Mouse (Mus musculus) ovary, adult 18-20 months (tissue): Measurements from ENCODE around the gene Nme7.

Experiments
- DNase-seq: peaks from one replicate; pipeline ENCODE4 v3.0.0; 2022; ENCODE audit warnings: low spot score, mixed read lengths

Gene Nme7

DNA sequence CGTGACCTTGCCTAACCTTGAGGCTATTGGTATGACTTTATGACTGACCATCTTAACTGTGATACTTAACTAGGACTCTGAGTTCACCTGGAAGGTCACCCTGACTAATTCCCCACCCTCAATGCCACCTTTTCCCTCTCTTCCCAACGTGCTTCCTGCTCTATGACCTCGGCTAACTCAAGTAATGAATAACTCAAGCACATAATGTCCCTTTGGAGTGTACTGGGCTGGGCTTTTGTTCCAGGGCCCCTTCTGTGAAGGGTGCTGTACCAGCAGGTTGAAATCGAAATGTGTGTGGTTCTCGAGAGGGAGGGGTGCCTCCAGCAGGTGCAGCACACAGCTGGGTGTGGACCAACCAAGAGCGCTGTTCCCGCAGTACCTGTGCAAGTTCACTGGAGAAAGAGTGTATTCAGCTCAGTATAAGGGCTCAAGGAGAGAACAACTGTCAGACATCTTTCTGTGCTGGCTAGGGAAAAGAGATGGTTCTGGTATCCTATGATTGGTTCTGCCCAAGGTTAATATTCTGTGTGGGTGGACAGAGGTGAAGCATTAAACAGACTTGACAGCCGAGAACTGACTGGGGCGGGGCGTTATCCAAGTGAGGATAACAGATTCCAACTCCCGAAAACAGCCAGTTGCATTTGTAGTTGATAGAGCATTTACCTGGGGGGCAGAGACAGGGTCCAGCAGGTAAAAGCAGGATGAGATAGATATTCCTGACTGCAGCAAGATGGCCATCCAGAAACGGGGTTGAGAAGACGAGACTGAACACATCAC is 157.2 kb downstream of the Nme7 start:
- no peak for DNase-seq

DNA sequence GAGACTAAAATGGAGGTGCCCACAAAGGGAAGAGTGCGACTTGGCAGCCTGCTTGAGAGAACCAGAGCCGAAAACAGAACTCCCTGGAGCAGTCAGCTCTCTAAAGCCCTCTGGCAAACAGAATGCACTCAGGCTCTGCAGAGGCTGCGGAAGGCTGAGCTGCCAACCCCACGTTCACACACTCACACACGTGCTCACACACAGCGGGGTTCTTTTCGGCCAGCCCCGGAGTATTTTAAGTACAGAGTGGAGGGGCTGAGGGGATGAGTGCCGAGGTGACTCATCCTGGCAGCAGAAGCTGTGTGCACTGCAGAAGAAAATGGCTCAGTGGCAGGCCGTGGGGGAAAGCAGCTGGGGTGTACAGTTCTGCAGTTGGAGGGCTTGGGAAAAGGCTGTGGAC is 157.8 kb downstream of the Nme7 start:
- DNase-seq, result no peak

DNA sequence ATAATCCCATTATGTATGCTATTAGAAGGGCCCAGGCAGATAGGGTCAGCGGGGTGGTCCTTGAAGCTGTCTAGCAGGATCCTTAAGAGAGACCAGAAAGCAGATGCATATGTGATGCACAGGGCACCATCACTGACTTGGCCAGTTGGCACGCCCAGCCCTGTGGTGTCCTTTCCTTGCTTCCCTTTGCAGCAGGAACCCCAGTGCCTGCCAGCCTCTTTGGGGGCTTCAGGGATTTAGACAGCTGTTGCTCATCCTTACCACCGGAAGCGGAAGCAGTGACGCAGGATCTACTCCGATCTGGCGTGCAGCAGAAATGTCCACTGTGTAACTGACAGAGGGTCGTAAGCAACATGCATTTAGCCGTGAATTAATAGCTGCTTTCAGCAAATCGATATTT is 163.5 kb downstream of the Nme7 start:
- DNase-seq, result no peak

DNA sequence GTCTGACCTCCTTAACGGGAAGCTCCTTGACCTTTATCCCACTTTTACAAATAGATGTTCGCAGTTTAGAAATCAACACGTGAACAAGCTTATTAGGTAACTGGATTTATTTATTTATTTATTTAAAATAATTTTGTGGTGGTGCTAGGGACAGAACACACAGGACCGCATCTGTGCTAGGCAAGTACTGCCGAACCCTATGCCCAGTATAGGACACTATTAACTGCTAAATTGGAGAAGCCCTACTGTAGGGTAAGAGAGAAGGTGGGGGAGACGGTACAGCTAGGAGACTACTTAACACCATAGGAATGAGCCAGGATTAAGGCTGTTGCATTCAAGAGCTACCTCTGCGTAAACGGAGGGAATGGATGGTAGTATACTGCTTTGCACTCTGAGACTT is 164.4 kb downstream of the Nme7 start:
- no peak for DNase-seq

DNA sequence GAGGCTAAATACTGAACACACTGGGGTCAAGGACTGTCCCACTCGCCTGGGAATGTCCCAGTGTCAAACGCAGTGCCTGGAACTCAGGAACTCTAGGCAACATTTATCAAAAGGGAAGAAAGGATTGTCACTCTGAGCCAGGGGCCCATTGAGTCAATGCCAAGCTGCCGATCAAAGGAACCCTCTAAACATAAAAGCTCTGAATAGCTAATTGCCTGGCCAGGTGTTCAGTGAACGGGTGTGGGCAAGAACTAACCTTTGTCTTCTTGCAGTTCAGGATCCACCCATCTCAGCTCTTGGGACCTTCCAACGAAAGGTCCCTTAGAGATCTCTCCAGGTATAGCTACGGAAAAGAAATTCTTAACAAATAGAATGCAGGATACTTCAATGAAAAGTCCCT is 167.1 kb downstream of the Nme7 start:
- no peak for DNase-seq

DNA sequence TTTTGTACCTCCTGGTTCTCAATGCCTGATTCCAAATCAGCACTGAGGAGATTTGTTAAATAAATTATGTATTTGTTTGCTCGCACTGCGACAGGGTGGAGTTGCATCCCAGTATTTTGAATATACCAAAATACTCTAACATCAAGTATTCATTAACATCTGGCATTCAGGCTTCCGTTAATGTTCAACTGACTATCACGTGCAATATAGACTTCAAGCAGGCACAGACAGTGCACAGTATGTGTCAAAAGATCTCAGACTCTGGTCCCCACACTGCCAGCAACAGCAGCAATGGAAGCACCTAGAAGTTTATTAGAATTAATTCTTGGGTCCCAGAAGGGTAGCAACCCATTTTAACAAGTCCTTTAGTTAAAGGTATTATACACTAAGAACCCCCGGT is 167.7 kb downstream of the Nme7 start:
- DNase-seq, result no peak

DNA sequence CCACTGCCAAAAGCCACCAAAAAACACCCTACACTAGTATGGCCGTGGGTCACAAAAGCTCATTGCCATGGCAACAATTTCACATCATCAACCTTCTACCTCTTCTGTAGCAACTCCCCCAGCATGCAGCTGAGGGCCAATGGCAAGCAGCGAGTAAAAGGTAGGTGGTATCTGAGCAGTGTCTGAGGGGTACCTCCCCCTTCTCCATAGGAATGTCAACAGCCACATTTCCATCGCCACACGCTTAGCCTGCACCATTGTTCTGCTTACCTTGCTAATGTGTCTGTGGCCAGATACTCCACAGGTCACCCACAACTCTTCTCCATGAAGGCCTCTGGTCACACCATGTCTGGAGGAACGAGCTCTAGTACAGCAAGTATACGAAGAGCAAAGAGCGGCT is 169.5 kb downstream of the Nme7 start:
- no peak for DNase-seq

DNA sequence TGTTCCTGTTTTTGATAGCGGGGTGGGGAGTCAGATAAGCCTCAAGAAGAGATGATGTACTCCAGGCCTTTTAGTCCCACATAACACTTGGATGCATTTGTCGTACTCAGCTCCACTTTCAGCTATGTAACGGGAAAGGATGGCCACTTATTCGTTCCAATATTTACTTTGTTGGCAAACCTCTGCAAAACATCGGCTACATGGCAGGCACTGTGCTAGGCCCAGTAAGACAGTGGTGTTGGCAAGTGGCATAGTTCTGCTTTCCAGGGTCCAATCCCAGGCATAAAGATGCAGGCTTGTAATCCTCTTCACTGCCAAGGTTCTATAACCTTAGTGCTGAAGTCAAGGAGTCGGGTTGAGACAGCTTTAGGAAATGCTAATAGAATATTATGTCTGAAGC is 170.4 kb downstream of the Nme7 start:
- DNase-seq, result no peak

DNA sequence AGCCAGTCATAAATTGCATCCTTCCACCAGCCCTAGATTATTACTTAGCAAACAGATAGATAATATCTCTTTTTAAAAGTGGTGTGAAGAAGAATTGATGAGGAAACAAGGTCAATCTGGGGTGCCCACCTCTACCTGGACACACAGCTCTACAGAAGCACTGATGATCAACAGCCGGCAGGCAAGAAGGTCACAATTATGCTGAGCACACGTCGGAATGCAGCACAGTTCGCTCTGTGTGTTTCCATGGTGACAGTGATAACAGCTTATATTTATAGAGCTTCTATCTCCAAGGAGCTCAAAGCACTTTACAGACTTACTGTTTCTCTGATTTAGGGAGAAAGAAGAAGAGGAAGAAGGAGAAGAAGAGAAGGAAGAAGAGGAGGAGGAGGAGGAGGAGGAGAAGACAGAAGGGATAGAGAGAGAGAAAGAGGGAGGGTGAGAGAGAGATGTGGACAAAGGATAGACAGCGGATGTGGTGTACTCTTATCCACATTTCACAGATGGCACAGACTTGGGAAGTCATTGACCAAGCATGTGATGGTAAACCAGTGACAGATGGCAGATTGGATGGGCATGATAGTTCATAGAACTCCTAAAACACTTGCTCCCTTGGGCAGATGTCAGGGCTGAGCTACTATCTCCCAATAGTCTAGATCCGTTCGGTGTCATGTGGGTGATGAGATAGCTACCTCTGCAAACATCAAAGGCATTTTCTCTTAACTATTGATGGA is 171.0 kb downstream of the Nme7 start:
- no peak for DNase-seq

DNA sequence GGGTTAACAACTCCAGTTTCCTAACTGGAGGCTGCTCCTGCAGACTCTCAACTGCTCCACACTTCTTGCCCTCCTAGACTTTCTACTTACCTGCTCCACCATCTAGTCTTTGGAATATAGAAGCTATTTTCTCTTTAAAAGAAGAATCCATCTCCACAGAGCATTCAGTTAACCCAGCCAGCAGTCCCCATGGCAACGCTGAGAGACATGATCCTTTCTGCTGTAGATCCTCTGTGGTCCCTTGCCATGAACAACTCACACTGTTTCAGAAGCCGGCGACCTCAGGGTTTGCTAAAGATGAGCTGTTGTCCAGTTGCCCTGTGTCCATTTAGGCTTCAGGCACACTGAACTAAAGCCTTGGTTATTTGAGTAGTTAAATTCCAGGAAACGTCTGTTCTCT is 172.0 kb downstream of the Nme7 start:
- no peak for DNase-seq

DNA sequence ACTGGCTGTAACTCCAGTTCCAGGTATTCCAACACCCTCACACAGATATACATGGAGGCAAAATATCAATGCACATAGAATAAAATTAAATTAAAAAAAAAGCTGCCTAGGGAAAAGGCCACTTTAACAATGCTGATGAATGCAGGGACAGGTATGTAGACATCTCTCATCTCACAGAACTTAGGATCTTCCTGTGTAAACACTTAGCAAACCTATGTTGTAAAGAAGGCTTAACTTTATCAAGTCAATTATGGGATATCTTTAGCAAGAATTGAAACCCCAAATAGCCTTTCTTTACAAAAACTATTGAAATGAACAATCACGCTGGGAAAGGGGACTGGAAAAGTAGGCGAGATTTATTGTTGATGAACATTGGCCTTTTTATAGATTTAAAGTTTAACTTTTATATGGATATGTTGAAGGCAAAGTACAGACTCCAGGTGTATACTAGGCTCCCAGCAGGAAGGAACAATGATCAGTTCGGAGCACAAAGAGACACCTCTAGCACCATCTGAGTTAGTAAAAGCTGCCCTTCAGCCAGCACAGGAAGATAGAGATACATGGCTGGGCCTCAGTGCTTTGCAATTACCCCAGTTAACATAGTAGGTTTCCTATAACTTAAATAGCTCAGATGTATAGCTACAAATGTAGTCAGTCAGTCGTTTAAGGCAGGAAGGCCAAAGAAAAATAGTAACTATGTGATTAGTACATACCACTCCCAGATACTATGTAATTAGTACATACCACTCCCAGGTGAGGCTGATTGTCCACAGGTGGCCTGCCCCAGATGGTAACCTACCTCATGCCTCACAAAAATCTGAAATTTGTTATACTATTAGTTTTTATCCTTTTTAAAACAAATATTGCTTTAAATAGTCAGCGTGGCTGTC is 177.1 kb downstream of the Nme7 start:
- no peak for DNase-seq

DNA sequence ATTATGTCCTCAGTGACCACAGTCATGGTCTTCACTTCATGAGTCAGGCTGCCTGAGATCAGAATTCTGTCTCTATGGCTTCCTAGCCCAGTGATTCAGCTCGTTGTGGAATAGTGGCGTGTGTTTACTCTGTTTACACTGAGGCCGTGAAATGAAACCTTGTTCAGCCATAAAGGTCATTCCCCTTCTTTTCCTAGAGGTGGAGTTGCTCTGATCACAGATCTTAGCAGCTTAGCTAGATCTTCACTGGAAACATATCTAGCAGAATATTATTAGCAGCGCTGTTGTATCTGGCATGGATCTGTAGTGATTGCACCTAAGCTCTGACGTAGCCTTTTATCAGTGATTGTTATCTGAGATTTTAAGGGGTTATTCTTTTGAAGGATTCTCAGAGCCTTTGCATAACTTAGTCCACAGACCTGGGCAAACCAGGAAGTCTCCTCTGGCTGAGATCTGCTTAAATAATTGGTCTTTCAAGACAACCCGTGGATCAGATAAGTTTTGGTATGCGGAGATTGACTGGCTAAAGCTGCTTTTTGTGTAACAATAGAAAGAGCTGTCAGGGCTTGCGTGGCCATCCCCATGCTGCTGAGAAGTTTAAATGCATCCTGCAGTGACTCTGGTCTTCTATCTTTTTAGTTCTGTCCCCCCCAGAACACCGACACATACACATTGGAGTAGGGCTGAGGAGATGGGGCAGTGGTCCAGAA is 177.9 kb downstream of the Nme7 start:
- no peak for DNase-seq

DNA sequence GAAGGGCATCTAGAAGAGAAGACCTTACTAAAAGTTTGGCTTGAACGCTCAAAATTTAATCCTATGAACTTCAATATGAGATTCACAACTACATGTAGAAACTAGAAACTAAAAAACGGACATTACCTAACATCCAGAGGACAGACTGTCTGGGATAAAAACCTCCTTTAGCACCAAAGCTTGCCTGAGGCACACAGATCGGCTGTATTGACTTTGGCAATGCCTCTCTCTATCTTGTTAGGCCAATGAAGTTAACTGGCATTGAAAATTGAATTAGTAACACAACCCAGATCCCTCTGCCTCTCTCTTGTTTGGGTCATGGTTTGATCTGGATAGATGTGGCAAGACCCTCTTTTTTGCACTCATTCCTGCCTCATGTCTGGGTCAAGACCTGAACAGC is 178.9 kb downstream of the Nme7 start:
- no peak for DNase-seq

DNA sequence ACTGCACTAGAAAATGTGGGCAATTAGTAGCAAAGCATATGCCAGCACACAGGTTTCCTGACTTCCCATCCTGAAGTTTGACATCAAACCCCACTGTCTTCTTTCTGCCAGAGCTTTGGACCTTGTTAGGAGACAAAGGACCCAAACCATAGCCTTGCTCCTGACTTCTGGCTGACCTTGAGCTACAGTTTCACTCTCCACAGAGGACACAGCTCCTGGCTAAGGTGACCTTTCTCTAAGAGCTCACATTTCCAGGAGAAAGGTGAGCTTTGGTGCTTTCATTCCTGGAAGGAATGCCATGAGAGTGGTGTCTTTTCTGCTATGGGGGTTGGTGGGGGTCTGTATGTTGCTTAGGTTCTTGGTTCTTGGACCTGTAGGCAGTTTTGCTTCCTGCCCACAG is 179.8 kb downstream of the Nme7 start:
- no peak for DNase-seq
